Mouse (Mus musculus): ENCODE results near the gene Rab6a. TPM values are rescaled to one million over a fixed set of nuclear protein-coding genes. Genes with fewer than 3 reads are reported as not detected.

Gene Rab6a
- total and polyA plus RNA-seq, 2 experiments from 2014 or later = 78.1 to 87.6 TPM

GRCm38 (mm10) chr7:100673452-100673851, 66.2 kb downstream of the Rab6a start:
- Histone ChIP-seq H3K9me3 (replicated peaks; ENCODE audit: control insufficient read depth, low read length) (no peaks in the 10 kb centered on the region), H3K27ac (ENCODE audit: low read depth) (no peak overlapping the region), H3K9ac (replicated peaks; ENCODE audit: low read depth, low read length) (no peak overlapping the region), H3K4me2 (ENCODE audit: low read depth, low read length) (no peak overlapping the region), H3K27me3 (ENCODE audit: control insufficient read depth, insufficient read depth, low read length) (no peaks in the 10 kb centered on the region), H3K4me1 (ENCODE audit: control insufficient read depth, insufficient read depth) (no peaks in the 10 kb centered on the region), H3K36me3 (replicated peaks; ENCODE audit: control insufficient read depth, insufficient read depth, low read length) (no peaks in the 10 kb centered on the region), H3K4me3 (ENCODE audit: low read depth, low read length) (no peak overlapping the region)
- 75% methylated on average over 7 of the region's 7 CpGs for WGBS
- DNase-seq (ENCODE audit: low spot score) (no peak), ATAC-seq (ENCODE audit: insufficient read depth, low read depth) (no peak)
- TF ChIP-seq CTCF (IDR thresholded peaks at IDR 0.05; ENCODE audit: low read depth) (no peak), EP300 (IDR thresholded peaks at IDR 0.05; ENCODE audit: low read depth) (no peak)

- no peaks in the 10 kb centered on the region for H3K4me1 ChIP-seq (ENCODE audit: control insufficient read depth, insufficient read depth)
- peak; percentile 31 for DNase-seq (ENCODE audit: low spot score)
- H3K9ac ChIP-seq (replicated peaks; ENCODE audit: low read depth, low read length) = no peak overlapping the region
- WGBS = 37% methylated on average over 2 of the region's 2 CpGs
- TF ChIP-seq EP300 (IDR thresholded peaks at IDR 0.05; ENCODE audit: low read depth) (no peak), CTCF (IDR thresholded peaks at IDR 0.05; ENCODE audit: low read depth) (no peak)
- no peak overlapping the region for H3K4me2 ChIP-seq (ENCODE audit: low read depth, low read length)
- peak; percentile 62 for ATAC-seq (ENCODE audit: insufficient read depth, low read depth)
- no peaks in the 10 kb centered on the region for H3K36me3 ChIP-seq (replicated peaks; ENCODE audit: control insufficient read depth, insufficient read depth, low read length)
- no peak overlapping the region for H3K4me3 ChIP-seq (ENCODE audit: low read depth, low read length)
- no peak overlapping the region for H3K27ac ChIP-seq (ENCODE audit: low read depth)
- H3K9me3 ChIP-seq (replicated peaks; ENCODE audit: control insufficient read depth, low read length) = no peaks in the 10 kb centered on the region
- no peaks in the 10 kb centered on the region for H3K27me3 ChIP-seq (ENCODE audit: control insufficient read depth, insufficient read depth, low read length)
Measured at GRCm38 (mm10) chr7:100674941-100675340, 67.7 kb downstream of the Rab6a start.

DNA sequence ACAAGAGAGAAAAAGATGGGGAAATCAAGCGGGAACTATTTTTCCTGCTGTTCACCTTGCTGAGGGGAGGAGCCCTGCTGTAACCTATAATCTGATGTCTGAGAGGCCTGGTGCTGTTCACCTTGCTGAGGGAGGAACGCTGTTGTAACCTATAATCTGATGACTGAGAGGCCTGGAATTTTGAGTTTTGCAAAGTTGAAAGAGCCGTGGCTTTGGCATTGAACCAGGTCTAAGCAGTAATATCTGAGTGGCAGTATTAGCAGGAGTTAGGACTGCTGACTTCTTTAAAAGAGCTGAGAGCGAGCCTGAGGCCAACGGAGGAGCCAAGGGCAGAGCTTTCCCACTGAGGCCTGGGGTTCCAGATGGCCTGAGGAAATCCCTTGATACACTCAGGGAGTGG, 70.8 kb downstream of the Rab6a start:
- no peaks in the 10 kb centered on the region for H3K27me3 ChIP-seq (ENCODE audit: control insufficient read depth, insufficient read depth, low read length)
- H3K27ac ChIP-seq (ENCODE audit: low read depth) = no peak overlapping the region
- H3K4me2 ChIP-seq (ENCODE audit: low read depth, low read length) = no peak overlapping the region
- TF ChIP-seq EP300 (IDR thresholded peaks at IDR 0.05; ENCODE audit: low read depth) (no peak), CTCF (IDR thresholded peaks at IDR 0.05; ENCODE audit: low read depth) (no peak)
- H3K4me1 ChIP-seq (ENCODE audit: control insufficient read depth, insufficient read depth) = no peaks in the 10 kb centered on the region
- no peaks in the 10 kb centered on the region for H3K36me3 ChIP-seq (replicated peaks; ENCODE audit: control insufficient read depth, insufficient read depth, low read length)
- H3K4me3 ChIP-seq (ENCODE audit: low read depth, low read length) = no peak overlapping the region
- H3K9ac ChIP-seq (replicated peaks; ENCODE audit: low read depth, low read length) = no peak overlapping the region
- no peak for ATAC-seq (ENCODE audit: insufficient read depth, low read depth)
- 72% methylated on average over 5 of the region's 5 CpGs for WGBS
- no peak for DNase-seq (ENCODE audit: low spot score)
- H3K9me3 ChIP-seq (replicated peaks; ENCODE audit: control insufficient read depth, low read length) = no peaks in the 10 kb centered on the region

DNA sequence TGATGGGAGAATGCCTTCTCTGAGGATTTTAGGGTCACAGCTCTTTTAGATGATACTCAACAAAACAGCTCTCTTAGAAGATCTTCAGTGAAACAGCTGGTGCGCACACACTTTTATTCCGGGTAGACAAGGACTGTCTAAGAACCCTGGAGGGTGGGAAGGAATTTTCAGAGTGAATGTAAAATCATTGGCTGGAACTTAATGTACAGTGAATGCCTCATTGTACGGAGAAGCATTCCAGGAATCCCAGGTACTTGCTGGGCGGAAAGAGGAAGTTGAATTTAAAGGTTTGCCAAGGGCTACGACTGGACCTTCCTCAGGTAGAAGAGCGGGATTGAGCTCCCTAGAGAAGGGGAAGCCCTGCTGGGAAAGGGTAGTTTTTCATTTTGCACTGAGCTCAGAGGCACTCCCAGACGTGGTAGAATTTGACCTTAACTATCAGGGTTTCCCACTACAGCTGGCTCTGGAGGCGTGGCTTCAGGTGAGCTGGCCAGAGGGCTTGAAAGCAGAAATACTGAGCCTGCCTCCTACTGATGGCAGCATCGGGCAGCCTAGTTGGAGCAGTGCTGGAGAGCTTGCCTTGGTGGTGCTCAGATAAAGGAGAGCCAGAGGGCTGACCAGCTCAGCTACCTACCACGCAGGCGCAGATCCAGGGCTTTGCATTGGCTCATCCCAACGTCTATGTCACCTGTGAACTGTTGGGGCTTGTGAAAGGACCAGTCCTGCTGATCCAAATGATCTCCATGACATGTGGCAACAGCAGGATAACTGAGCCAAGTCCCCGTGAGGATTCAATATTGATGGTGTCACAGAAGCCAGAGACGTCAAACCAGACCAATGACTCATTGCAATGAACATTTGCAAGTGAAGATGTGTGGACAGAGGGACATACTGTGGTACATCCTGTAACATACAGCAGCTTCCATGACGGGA, 72.0 kb downstream of the Rab6a start:
- H3K27me3 ChIP-seq (ENCODE audit: control insufficient read depth, insufficient read depth, low read length) = no peaks in the 10 kb centered on the region
- TF ChIP-seq EP300 (IDR thresholded peaks at IDR 0.05; ENCODE audit: low read depth) = no peak
- TF ChIP-seq CTCF (IDR thresholded peaks at IDR 0.05; ENCODE audit: low read depth) = no peak
- 57% methylated on average over 15 of the region's 15 CpGs for WGBS
- H3K4me3 ChIP-seq (ENCODE audit: low read depth, low read length) = no peak overlapping the region
- DNase-seq (ENCODE audit: low spot score) (no peak), ATAC-seq (ENCODE audit: insufficient read depth, low read depth) (no peak)
- H3K4me1 ChIP-seq (ENCODE audit: control insufficient read depth, insufficient read depth) = no peaks in the 10 kb centered on the region
- H3K27ac ChIP-seq (ENCODE audit: low read depth) = no peak overlapping the region
- H3K4me2 ChIP-seq (ENCODE audit: low read depth, low read length) = no peak overlapping the region
- H3K9me3 ChIP-seq (replicated peaks; ENCODE audit: control insufficient read depth, low read length) = no peaks in the 10 kb centered on the region
- H3K36me3 ChIP-seq (replicated peaks; ENCODE audit: control insufficient read depth, insufficient read depth, low read length) = no peaks in the 10 kb centered on the region
- no peak overlapping the region for H3K9ac ChIP-seq (replicated peaks; ENCODE audit: low read depth, low read length)

DNA sequence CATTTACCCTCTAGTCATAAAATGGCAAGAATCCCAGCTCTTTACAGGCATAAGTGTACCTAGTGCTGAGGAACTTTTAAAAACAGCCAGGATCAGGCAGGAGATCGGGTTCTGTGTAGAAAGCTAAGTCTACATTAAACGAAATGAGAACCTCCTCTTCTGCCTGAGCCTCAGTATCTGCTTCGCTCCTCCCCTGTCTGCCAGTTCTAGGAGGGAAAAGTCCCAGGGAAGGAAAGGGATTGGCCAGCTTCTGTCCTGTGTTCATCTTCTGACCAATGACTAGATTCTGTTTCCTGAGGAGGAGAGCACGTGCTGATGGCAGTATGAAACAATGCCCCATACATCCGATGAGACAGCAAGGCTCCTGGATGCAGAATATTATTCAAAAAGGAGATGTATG, 73.9 kb downstream of the Rab6a start:
- H3K9me3 ChIP-seq (replicated peaks; ENCODE audit: control insufficient read depth, low read length) = no peaks in the 10 kb centered on the region
- H3K27me3 ChIP-seq (ENCODE audit: control insufficient read depth, insufficient read depth, low read length) = no peaks in the 10 kb centered on the region
- ATAC-seq (ENCODE audit: insufficient read depth, low read depth) (no peak), DNase-seq (ENCODE audit: low spot score) (no peak)
- H3K4me3 ChIP-seq (ENCODE audit: low read depth, low read length) = no peak overlapping the region
- TF ChIP-seq EP300 (IDR thresholded peaks at IDR 0.05; ENCODE audit: low read depth) (no peak), CTCF (IDR thresholded peaks at IDR 0.05; ENCODE audit: low read depth) (no peak)
- H3K9ac ChIP-seq (replicated peaks; ENCODE audit: low read depth, low read length) = no peak overlapping the region
- H3K4me1 ChIP-seq (ENCODE audit: control insufficient read depth, insufficient read depth) = no peaks in the 10 kb centered on the region
- 51% methylated on average over 5 of the region's 5 CpGs for WGBS
- no peak overlapping the region for H3K27ac ChIP-seq (ENCODE audit: low read depth)
- no peak overlapping the region for H3K4me2 ChIP-seq (ENCODE audit: low read depth, low read length)
- H3K36me3 ChIP-seq (replicated peaks; ENCODE audit: control insufficient read depth, insufficient read depth, low read length) = no peaks in the 10 kb centered on the region
